Mouse (Mus musculus): Measurements from ENCODE around the gene Casq2. TPM values are rescaled to one million over a fixed set of nuclear protein-coding genes. Genes with fewer than 3 reads are reported as not detected.

Gene Casq2
- 10 to 100 TPM; 76.4 to 76.8 TPM for total RNA-seq (2021)
- long read RNA-seq, experiment 1, transcript Casq2-201 (11 exons, 2,556 nt): major isoform, 57 of 71 reads
- long read RNA-seq, experiment 1, partial matches to known transcripts: 4 of 71 reads
- long read RNA-seq, experiment 1, other reads (novel, unspliced or antisense): 10 of 71 reads
- long read RNA-seq, experiment 2, transcript Casq2-201 (11 exons, 2,556 nt): major isoform, 87 of 102 reads
- long read RNA-seq, experiment 2, partial matches to known transcripts: 14 of 102 reads
- long read RNA-seq, experiment 2, other reads (novel, unspliced or antisense): 1 of 102 reads

GRCm38 (mm10) chr3:102086283-102086682 is at the start of gene Casq2:
Casq2 (plus strand) TSS chr3:102086415.
- DNase-seq: no peak

GRCm38 (mm10) chr3:102037806-102038205 is 48.4 kb upstream of the Casq2 start:
- no peak for DNase-seq

GRCm38 (mm10) chr3:102038608-102039007 is 47.6 kb upstream of the Casq2 start:
- no peak for DNase-seq

GRCm38 (mm10) chr3:102041632-102042031 is 44.6 kb upstream of the Casq2 start:
- DNase-seq: no peak

GRCm38 (mm10) chr3:102045071-102045470 is 41.1 kb upstream of the Casq2 start:
- DNase-seq: no peak

- DNase-seq: no peak
These were observed 38.7 kb upstream of the Casq2 start for GRCm38 (mm10) chr3:102047532-102047931.

- DNase-seq: no peak
These were observed 36.8 kb upstream of the Casq2 start for GRCm38 (mm10) chr3:102049207-102050104.

GRCm38 (mm10) chr3:102052036-102052435 is 34.2 kb upstream of the Casq2 start:
- DNase-seq: no peak

GRCm38 (mm10) chr3:102053293-102053692 is 32.9 kb upstream of the Casq2 start:
- no peak for DNase-seq

GRCm38 (mm10) chr3:102055878-102056277 is 30.3 kb upstream of the Casq2 start:
- DNase-seq: no peak

DNA sequence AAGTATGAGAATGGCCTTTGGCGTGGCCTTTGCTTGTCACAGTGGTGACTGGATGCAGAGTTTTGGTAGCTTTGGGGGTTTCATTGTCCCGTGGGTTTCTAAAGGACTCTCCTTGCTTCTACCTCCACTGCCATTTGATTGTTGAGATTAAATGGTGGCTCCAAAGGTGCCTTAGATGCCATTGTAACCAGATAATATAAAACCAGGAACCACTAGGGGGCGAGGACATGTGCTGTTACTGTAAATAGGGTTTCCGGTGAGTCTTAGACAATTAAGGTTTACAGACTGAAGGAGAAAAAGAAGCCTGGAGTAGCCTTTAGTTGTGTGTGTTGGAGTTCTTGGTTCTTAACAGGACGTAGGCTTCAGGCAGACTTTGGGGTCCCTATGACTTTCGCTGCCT is 26.1 kb upstream of the Casq2 start:
- no peak for DNase-seq

DNA sequence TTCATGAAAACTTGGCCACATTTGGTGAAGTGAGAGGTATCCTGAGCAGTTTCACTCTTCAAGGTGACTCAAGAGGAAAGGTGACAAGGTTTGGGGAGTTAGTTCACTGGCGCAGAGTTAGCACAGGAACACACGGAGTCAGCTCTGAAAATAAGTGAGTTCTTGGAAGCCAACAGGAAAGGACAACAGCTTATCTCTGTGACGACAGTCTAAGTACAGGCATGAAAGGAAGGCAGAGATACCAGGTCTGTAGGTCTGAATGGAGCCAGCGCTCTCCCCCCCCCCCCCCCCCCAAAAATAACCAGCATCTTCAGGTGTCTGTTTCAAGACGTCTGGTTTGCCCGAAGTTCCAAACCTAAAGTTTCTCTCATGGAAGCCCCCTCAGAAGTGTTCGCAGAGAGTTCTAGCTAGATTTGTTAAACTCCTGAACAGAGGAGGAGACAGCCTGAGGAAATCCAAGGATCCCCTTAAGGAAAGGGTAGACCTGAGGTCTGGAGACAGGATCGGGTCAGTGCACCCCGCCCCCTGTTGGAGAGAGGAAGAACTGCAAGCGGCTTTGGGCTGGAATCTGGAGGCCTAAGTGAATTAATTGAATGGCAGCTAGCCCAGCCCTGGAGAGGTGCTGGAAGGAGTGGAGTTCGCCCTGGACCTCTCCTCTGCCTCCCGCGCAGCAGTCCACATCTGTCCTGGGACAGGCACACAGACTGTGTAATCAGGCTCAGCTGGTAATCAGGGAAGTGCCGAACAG is 24.1 kb upstream of the Casq2 start:
- peak; percentile 22 for DNase-seq

GRCm38 (mm10) chr3:102062671-102063010 is 23.6 kb upstream of the Casq2 start:
- DNase-seq: no peak

DNA sequence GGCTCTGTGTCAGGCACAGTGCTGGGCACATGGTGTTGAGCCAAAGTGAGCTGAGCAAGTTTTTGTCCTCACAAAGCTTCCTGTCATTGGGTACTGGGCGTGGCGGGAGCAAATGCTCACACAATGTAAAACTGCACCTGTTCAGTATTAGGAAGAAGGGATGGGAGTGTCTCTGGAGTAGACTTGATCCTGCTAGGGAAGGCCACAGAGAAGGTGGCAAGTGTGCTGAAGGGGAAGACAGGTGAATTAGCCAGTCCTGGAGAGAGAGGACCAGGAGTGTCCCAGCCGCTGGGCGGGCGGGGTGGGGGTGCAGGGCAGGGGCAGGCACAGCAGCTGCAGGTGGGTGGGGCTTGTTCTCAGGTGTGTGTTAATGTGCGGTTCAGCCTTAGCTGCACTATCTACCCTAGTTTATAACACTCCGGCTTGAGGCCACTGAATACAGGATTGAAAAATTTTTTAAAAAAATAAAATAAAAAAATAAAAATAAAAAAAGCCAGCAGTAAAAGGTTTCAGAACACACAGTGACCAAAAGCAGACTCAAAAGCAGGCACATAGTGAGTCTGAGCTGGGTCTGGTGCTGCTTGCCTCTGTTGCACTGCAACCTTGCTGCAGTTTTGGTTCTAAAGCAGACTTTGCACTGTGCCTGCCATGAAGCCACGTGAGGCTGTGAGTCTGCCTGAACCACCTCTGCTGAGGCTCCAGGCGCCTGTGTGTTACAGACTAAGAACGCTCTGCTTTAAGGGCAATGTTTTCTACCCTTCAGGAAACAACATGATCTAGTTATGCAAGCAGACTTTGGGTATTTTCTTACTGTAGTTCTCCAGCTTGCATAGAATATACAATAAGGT is 22.7 kb upstream of the Casq2 start:
- DNase-seq: no peak

- no peak for DNase-seq
These were observed 21.6 kb upstream of the Casq2 start for GRCm38 (mm10) chr3:102064566-102064965.

DNA sequence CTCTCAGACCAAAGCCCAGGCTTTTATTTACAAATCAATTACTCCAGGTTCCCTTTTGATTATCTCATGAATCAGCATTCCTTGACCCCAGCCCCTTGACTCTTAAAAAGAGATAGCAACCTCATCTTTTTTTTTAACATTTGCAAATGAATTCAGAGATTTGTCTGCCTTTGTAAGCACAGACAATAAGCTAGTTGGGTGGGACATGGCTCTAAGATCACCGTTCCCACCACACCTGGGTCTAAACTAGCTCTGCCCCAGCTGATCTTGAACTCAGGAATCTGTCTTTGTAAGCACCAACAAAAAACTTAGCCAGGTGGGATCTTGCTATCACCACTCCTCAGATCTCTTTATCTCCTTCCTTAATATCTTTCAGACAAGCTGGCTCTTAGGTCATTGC is 18.9 kb upstream of the Casq2 start:
- DNase-seq: no peak

- no peak for DNase-seq
These were observed 18.4 kb upstream of the Casq2 start for GRCm38 (mm10) chr3:102067861-102068260.

GRCm38 (mm10) chr3:102069260-102069659 is 17.0 kb upstream of the Casq2 start:
- DNase-seq: no peak

- no peak for DNase-seq
These were observed 16.5 kb upstream of the Casq2 start for GRCm38 (mm10) chr3:102069686-102070085.

DNA sequence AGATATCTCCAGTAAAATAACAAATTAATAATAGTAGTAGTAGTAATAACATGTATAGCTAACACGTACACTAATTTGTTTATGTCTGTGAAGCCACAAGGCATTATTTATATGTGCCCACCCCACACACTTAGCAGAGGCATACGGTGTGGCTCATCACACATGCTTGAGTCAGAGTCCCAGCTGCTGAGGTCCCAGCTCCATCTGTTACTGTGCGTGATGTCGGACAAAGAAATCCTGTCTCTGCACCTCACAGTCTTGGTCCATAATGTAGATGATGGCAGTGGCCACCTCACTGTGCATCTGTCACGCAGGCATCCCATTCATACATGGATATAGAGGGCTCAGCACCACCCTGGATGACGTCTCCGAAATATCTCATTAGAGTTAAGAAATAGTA is 15.9 kb upstream of the Casq2 start:
- no peak for DNase-seq

DNA sequence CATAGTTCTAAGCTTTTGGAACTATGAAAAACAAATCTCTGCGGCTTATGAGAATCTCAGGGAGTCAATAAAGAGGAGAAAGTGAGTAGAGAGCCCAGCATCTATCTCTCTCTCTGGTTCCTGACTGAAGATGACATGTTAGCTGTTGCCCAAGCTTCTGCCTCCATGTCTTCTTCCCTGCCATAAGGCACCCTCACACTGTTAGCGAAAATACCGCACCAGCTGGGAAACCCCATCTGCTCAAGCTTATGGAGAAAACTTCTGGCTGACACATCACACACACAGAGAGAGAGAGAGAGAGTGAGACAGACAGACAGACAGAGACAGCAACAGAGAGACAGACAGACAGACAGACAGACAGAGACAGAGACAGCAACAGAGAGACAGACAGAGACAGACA is 15.2 kb upstream of the Casq2 start:
- no peak for DNase-seq

- no peak for DNase-seq
These were observed 6.8 kb upstream of the Casq2 start for GRCm38 (mm10) chr3:102079413-102079812.

All from gastrocnemius, postnatal 25 days (tissue).